Mouse (Mus musculus) CH12.LX (cell line): ENCODE measurements at regions not wholly inside any gene's neighbourhood (a gene's known extent, or its start where the extent isn't known, plus 50 kb on each side); places are given as distances from the start of the nearest gene placed in this dataset.

Experiments
- CHD2 ChIP-seq: IDR thresholded peaks from 2 replicates; pipeline ENCODE4 v1.6.1; 2011; ENCODE audit warnings: low read length, improper control_type of control experiment
- CTCF ChIP-seq, 2 experiments: IDR thresholded peaks in 1 of 2; conservative IDR thresholded peaks in 1 of 2; 2 replicates each; pipeline ENCODE4 v1.5.1; 2011 to 2012; ENCODE audit warnings: low read depth in 2 of 2, low read length in 2 of 2, improper control_type of control experiment in 1 of 2, inconsistent platforms in 1 of 2, mild to moderate bottlenecking in 1 of 2, moderate library complexity in 1 of 2
- ELF1 ChIP-seq: IDR thresholded peaks from 2 replicates; pipeline ENCODE4 v1.6.1; 2014; ENCODE audit warnings: low read depth, mild to moderate bottlenecking, inconsistent platforms, low read length, improper control_type of control experiment
- POLR2A ChIP-seq: IDR thresholded peaks from 2 replicates; pipeline ENCODE4 v1.6.1; 2011; ENCODE audit warnings: low read depth, mild to moderate bottlenecking, improper control_type of control experiment, low read length
- POLR2AphosphoS2 ChIP-seq: IDR thresholded peaks from 2 replicates; pipeline ENCODE4 v1.6.1; 2011; ENCODE audit warnings: low read depth, low read length, improper control_type of control experiment
- RCOR1 ChIP-seq: conservative IDR thresholded peaks from 2 replicates; pipeline ENCODE4 v1.6.1; 2012; ENCODE audit warnings: low read depth, mild to moderate bottlenecking, inconsistent platforms, low read length, improper control_type of control experiment
- SIN3A ChIP-seq: IDR thresholded peaks from 2 replicates; pipeline ENCODE4 v1.6.1; 2012; ENCODE audit warnings: low read length, improper control_type of control experiment, inconsistent platforms
- TBP ChIP-seq: conservative IDR thresholded peaks from 2 replicates; pipeline ENCODE4 v1.6.1; 2011; ENCODE audit warnings: low read depth, low read length, improper control_type of control experiment

GRCm38 (mm10) chr6:68449042-68449832, 913.6 kb upstream of the Tacstd2 start:
- no peak for TF ChIP-seq CTCF (conservative IDR thresholded peaks at IDR 0.05 in 1 of 2, IDR thresholded peaks at IDR 0.05 in 1 of 2; ENCODE audit: low read depth in 2 of 2, low read length in 2 of 2)
- no peak for TF ChIP-seq POLR2A
- no peak for TF ChIP-seq CHD2
- TF ChIP-seq RCOR1 = no peak
- TF ChIP-seq SIN3A = no peak
- TF ChIP-seq TBP = no peak
- no peak for TF ChIP-seq ELF1
- no peak for TF ChIP-seq POLR2AphosphoS2
